Mouse (Mus musculus) spleen, adult 18-20 months (tissue): ENCODE results near the gene Dok3.

Source experiments
- DNase-seq, 2 experiments: peaks; one replicate each; pipeline ENCODE4 v3.0.0; 2022; ENCODE audit warnings: mixed read lengths in 2 of 2

Gene Dok3

DNA sequence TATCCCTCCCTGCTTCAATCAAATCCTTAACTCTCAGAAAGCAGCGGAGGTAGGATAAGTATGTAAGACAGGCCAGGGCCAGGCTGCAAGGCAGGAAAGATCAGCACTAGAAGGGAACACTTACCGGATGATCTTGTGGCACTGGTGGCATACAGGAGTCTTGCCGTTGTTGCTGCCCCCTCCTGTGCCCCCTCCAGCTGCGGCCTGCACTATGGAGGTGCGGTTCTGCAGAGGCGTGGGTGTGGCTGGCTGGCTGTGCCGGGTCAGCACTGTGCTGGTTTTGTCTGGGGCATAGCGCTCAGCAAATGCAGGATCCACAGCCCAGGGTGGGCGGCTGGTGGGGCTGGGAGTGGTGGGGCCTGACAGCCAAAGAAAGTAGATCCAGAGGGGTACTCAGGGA is 23.3 kb downstream of the Dok3 start:
- DNase-seq = no peak

DNA sequence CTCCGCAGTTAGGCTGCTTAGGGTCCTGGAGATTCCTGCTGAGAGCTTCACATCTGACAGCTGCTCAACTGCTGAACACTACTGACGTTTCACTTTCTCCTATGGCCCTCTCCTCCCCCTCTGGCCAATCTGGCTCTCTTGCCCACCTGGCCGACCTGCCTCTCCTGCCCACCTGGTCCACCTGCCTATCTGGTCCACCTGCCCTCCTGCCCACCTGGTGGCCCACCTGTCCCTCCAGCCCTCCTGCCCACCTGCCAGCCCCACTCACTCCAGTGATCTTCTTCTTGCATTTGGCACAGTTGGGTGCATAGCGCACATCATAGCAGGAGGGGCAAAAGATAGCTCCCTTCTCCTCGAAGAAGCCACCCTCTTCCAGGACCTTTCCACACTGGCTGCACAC is 24.7 kb downstream of the Dok3 start:
- DNase-seq = no peak

DNA sequence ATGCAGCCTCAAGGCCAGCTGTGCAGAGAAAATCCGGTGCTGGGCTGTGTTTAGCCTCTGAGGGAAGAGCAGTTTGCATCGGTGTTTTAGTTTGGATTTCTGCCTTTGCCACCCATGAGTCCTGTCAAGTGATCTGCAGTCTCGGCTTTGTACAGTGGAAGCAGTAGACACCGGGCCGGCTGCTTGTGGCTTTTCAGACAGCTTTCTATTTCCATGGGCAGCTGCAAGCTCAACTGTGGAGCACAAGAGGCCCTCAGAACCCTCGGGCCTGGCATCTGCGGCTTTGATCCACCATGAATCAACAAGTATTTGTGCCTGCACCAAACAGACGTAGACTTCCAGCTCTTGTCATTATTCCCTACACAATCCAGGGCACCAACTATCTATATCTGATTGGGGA is 26.7 kb downstream of the Dok3 start:
- no peak for DNase-seq

DNA sequence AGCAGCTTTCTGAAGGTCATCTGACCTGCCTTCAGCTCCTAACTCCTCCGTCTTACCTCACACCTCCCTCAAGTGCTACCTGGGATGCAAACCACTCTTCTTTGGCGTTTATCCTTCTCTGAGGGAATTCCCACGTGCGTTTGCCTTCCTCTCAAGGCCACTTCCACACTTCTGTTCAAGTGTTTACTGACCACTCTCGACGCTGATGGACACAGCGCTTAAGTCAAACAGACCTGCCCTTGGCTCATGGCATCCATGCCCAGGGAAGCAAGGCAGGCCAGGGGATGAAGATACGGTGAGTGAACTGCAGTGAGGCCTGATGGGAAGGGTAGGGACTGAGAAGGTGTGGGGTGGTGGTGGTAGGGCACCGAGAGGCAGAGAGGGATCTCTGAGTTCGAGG is 28.5 kb downstream of the Dok3 start:
- DNase-seq = no peak

DNA sequence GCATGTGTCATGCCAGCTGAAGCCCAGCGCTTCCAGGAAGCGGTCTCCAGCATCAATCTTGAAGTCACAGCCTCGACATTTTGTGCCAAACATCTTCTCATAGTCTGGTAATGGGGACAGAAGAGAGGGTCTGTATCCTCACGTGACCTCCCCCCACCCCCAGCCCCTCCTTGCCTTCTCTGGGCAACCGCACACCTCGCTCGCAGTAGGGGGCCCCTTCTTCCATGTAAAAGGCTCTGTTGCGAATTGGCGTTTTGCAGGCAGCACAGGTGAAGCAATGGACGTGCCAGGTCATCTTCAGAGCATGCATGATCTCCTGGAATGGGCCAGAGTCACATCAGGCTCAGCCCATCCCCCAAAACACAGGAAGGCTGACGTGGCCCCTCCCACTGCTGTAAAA is 30.2 kb downstream of the Dok3 start:
- no peak for DNase-seq

DNA sequence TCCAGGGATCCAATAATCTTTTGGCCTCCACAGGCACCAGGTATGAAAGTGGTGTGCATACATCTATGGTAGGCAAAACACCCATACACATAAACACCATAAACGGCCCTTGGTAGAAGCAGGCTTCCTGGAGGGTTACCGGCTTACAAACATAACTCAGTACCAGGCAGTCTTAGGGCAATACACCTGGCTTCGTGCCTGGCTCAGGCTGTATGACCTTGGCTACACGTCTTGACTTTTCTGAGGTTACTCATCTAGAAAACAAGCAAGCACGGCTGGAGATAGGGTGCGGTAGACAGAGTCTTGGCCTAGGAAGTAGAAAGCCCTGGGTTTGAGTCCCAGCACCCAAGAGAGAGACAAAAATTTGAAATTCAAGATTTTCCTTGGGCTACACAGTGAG is 32.4 kb downstream of the Dok3 start:
- no peak for DNase-seq

DNA sequence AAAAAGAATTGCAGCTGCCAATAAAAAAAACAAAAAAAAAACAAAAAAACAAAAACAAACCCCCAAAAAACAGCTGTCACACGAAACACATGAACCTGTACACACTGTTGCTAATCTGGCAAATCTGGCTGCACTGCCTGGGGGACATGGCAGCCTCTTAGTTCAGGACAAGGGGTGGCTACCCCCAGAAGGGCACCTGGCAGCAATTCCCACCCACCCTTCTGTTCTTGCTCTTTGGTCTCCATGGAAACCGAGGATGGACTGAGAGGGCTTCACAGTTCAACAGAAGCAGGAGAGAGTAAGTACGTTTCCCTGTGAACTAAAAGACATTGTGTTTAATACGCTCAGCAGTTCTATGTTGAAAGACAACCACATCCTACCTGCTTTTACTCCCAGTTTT is 33.4 kb downstream of the Dok3 start:
- no peak for DNase-seq

DNA sequence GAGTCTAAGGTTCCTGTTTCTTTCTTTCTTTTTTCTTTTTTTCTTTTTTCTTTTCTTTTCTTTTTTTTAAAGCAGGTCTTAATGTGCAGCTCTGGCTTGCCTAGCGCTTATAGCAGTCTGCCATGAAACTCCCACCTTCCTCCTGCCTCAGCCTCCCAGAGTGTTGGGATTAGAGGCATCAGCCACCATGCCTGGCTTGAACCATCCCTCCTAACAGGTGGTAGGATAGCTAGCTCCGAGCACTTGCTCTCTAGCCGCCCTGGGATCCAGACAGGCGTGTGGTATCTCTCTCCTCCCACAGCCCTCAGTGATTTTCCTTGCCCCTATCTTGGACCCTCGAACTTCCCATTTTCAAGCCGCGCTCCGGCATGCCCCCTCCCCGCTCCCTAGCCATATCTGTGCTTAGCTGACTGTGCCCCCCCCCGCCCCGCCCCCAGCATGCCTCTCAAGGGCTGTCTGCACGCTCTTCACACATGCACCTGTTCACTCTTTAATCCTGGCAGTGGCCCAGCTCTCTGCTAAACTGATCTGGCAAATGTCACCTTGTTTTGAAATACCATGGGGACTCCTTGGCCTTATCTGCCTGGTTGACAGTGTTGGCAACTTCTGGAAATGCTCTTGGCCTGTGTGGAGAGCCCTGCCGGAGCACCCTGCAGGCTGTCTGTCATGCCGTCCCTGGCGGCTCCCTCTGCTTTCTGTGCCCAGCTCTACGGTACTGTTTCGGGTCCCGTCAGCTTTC is 34.0 kb downstream of the Dok3 start:
- DNase-seq = no peak

DNA sequence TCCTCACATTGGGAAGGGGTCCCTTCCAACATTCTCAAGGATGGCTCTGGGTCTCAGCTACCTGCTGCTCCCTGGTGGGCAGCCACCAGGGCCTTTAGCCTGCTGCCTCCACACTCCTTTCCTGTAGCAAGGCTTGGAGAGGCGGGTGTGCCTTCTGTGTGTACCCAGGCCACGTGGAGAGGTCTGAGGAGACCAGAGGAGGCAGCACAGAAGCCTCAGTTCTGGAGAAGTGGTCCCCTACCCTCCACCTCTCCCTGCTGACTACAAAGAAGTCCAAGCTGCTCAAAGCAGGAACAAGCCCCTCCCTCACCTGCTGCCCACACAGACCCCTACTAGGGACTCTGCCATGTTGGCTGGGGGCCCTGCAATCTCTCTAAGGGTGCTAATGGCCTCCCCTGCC is 34.8 kb downstream of the Dok3 start:
- DNase-seq = no peak

DNA sequence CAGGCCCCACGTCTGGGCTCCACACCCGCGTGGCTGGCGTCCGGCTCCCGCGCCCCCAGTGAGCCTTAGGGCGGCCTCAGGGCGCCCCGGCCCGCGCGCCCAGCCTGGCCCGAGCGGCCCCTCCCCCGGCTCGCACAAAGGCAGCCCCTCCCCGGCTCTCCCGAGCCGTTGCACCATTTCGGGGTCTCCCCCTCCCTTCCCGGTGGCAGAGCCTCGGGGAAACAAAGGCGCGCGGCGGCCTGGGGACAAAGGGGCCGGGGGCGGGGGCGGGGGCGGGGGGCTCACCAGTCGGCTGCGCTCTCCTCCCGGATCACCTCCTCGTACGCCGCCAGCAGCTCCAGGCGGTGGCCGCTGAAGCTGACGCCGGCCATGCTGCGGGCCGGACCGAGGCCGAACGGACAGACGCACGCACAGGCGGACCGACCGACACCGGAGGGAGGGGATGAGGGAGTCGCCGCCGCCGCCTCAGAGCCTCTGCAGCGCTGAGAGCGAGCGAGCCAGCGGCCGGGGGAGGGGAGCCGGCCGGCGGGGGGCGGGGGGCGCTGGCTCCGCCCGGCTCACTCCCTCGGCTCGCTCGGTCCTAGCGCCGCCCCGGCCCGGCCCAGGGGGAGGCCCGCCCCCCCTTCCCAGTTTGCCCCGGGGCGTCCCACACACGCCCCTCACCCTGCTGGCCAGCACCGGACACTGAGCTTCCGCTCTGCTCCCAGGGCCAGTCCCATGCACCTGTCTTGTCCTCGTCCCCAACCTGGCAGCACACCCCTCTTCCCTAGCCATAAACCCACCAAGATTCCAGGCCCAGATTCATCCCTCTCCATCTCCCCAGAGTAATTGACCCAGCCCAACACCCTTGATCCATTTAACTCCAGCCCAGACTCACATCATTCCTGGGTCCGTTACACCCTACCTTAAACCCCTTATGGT is 41.3 kb downstream of the Dok3 start, which contains the start of gene Dbn1:
Gene Dbn1, minus strand, starts transcription at position 534 of the 921 bp plus-strand sequence.
- no peak for DNase-seq

DNA sequence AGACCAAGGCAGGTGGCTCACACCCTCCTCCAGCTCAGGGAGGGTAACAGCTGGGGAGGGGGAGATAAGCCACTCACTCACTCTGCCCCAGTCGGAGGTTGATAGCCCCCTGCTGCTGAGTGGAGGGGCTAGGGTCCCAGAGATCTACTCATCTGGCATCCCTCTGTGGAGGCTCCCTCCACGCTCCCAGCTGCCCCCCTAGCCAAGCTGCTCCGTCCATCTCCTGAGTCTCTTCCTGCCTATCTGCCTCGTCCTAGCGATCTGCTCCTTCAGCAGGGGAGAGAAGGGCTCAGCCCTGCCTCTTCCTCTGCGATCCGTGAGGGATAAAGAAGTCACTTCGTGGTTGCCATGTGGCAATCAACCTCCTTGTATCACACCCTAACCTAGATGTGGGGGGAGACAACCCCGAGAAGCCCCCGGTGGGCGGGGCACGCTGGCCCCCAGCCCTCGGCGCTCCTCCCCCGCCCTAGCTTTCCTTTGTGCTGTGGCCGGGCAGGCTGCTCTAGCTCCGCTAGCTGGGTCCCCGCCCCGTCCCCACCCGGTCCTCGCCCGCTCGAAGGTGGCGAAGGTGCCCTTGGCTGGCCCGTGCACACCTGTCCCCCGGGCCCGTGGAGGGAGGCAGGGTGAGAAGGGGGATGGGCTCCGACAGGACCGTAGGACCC is 42.0 kb downstream of the Dok3 start:
- no peak for DNase-seq

DNA sequence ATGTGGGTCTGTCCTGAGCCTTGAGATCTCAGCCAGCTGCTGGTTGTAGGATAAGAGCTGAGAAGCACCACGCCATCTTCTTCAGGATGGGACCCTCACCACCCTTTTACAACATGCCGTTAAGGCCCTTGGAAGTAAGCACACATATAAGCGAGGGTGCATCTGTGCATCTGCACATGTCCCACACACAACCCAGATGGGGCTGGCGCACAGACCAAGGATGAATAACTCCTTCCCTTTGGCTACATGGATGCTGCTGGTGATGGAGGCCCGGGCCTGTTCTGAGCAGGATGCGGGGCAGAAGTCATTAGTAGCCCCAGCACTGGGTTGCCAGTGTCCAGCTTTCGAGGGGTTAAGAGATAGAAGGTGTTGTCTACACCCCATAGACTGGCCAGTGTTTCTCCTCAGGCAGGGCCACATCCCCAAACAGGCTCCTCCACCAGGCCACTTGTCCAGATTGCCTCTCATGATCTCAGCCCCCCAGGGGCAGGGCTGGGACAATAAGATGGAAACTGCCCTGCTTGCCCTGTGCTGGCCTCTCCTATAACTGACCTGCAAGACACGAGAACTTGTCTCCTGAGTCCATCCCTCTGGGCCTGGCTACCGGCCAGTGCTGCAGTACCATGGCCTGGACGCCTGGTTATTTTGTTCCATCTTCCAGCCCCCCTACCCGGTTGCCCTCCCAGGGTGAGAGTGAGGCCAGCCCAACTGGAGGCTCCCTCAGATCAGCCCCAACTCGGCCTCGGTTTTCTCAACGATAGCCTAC is 42.9 kb downstream of the Dok3 start:
- DNase-seq = no peak

DNA sequence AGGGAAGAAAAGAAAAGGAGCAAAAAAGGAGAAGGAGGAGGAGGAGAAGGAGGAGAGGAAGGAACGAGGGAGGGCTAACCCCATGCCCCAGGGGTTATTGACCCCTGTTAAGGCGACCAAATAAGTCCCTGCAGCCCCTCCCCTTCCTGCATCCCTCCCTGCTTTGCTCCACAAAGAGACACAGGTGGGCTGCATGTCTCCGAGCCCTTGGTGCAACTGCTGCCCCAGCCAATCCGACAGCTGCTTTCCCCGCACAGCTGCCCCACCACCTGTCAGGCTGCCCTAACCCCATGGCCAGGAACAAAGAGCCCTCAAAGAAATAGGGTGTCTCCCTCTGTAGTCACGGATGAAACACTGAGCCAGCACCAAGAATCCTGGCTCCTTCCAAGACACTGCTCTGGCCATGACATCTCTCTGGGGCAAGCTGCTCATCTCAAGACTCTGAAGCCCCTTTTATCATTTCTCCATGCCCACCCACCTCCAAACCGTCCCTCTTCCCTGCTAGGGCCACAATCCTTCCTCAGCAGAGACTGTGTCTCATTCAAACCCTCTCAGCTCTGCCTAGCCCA is 44.5 kb downstream of the Dok3 start:
- DNase-seq = no peak

DNA sequence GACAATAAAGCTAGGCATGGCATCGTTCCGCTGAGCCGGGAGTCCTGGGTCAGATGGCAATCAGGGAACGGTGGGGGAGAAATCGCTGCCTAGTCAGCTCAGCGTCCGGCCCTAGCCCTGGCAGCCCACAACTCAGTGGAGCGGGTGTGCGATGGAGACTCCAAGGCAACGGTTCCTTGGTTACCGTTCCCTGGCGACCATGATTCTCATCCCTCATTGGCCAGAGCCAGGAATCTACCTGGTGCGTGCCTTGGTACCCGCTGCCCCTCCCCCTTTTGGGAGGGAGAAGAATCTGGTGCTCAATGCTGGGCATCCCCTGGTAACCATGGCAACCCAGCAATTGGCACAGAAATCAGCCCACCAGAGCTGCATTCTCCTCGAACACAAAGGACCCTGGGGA is 45.5 kb downstream of the Dok3 start:
- no peak for DNase-seq

DNA sequence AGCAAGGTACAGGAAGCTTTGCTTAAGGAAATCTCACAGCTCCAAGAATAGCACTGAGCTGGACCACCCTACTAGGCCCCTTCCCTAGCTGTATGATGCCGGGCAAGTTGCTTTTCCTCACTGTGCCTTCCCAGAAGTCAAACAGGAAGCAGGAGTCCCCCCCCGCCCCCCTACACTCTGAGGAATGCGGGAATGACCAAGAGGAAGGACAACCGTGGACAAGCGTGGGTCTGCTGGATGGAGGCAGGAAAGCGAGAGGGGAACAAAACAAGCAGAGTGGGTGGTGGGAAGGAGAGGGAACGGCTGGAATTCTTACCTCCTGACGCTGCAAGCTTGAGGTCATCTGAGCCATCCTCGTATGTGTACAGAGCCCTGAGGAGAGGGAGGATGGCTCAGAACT is 46.0 kb downstream of the Dok3 start:
- no peak for DNase-seq

DNA sequence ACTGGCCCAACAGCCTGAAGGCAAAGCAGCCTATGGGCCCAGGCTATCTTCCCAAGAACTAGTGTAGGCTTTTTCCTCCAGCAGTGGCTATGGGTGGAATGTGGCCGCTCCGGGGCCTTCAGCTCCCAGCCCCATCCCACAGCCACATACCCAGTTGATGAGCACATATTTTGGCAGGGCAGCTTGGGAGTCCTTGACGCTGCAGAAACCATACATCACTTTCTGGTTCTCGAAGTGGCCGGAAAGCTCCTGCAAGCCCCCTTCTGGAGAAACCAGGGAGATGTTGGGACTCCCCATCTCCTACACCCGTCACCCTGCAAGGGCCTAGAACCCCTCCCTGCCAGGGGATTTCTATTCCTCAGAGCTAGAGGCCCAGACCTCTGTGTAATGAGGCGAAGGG is 46.6 kb downstream of the Dok3 start:
- no peak for DNase-seq

DNA sequence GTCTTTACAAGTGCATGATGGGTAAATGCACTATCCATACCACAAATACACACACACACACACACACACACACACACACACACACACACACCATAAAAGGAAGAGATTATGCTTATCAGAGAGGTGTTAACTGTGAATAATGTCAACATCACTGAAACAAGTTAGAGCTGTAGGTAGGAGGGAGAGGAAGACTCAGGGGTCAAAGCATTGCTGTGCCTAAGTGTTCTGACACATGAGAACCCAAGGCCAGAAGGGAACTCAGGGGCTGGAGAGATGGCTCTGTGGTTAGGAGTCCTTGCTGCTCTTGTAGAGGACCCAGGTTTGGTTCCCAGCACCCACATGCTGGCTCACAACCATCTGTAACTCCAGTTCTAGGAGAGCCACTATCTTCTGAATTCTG is 49.2 kb downstream of the Dok3 start:
- DNase-seq = no peak

DNA sequence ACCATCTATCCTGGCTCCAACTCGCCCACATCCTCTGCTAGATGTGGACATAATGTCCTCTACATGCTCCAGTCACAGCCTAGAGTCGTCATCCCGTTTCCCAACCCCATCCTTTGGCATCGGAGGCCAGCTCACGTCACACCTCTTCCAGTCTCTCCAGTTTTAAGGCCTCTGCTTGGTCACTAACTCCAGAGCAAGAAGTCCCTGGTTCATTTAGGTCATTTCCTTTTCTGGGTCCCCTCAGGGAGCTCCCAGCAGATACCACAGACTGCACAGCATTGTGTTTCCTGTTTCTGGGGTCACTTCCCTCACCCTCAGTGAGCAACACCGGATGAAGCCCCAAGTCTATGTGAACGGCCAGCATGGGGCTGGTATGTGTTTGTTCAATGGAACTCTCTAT is 50.1 kb downstream of the Dok3 start:
- no peak for DNase-seq

DNA sequence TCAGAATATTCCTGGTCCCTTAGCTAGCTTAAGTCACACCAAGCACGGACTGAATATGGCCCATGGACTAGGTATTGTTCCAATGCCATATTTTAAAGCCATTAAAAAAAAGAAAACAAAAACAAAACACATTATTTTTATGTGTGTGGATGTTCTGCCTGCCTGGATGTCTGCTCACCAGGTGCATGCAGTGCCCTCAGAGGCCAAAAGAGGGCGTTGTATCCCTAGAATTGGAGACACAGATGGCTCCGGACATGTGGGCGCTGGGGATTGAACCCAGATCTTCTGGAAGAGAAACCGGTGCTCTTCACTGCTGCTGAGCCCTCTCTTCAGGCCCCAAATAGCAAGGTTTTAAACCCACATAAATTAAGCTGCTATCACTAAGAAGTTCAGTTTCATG is 51.1 kb downstream of the Dok3 start:
- no peak for DNase-seq

DNA sequence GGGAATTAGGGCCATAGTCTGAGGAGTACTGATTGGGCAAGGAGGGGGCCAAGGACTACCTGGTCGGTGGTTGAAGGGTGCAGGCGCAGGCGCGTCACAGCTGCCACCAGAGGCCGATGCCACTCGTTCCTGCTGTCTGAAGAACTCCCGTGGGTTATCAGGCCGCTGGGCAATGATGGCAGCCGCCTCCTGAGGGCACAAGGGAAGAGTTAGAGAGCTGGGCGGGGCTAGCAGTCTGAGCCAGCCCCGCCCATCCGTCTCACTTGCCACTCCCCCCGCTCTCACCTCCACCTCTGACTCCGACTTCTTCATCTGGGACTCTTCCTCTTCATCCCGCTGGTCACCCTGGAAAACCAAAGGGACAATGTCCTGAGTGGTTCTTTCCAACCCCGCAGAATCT is 51.6 kb downstream of the Dok3 start:
- no peak for DNase-seq

DNA sequence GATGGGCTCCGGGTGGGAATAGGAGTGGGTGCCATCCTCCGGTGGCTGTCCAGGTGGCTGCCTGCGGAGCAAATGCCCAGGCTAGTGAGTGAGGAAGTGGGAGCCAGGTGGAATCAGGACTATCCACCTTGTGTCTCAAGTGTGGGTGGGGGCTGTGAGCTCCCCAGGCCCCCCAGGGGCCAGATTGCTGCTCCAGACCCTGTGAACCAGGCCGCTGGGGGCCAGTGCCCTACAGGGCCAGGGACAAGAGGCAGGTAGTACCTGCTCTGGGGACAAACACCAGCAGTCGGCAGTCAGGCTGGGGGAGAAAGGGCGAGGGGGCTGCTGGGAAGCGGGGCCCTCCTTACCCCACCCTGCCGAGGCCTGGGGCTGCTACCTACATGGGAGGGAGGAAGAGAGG is 52.8 kb downstream of the Dok3 start:
- DNase-seq = no peak

DNA sequence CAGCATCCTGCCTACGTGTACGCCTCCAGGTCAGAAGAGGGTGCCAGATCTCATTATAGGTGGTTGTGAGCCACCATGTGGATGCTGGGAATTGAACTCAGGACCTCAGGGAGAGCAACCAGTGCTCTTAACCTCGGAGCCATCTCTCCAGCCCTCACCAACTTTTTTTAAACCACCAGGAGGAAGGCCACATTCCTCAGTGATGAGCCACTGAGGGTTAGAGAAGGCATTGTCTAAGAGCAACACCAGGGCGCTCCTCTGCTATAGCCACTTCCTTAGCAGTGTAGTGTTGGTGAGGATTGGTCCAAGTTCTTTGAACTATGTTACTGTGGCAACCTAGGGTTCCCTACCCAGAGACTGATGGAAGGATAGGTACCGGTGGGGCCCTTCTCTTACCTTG is 53.3 kb downstream of the Dok3 start:
- no peak for DNase-seq

DNA sequence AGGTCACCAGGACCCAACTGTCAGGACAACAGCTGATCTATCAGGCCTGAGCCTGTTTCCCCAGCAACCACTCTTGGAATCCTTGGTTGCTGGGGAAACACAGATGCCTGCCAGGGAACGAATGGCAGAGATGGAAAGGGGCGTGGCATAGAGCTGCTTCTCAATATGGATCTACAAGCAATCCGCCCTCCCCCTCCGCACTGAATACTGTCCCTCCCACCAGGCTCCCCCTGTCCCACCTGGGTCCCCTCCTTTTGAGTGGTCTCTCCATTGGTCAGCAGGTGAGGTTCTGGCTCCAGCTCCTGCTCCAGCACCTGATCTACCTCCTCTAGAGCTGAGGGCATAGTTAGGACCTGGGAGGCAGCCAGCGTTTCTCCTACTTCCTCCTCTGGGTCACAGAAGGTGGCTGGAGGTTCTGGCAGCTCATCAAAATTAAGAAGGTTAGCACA is 54.5 kb downstream of the Dok3 start:
- DNase-seq = no peak
